Mouse (Mus musculus): ENCODE data around the gene Npr1. TPM values are rescaled to one million over a fixed set of nuclear protein-coding genes. Genes with fewer than 3 reads are reported as not detected.

Gene Npr1
- polyA plus RNA-seq, 1 experiment, result 0.22 TPM

- no peak overlapping the region for H3ac ChIP-seq (ENCODE audit: control insufficient read depth, insufficient read length)
- H3K4me3 ChIP-seq, result no peak overlapping the region
- peaks cover 19% of the 10 kb centered on the region for H3K79me2 ChIP-seq (ENCODE audit: control insufficient read depth, insufficient read depth)
- TF ChIP-seq POLR2AphosphoS2 (IDR thresholded peaks at IDR 0.05; ENCODE audit: insufficient read length, low read depth), result no peak
- TF ChIP-seq E2F4 (IDR thresholded peaks at IDR 0.05; ENCODE audit: insufficient read depth), result no peak
- no peak for TF ChIP-seq MYOD1 (IDR thresholded peaks at IDR 0.05; ENCODE audit: control insufficient read depth in 1 of 3, insufficient read length in 2 of 3, low read depth in 2 of 3)
- no peak for TF ChIP-seq MAX (IDR thresholded peaks at IDR 0.05; ENCODE audit: low read depth)
- TF ChIP-seq MYOG (IDR thresholded peaks at IDR 0.05; ENCODE audit: control insufficient read depth in 1 of 3, insufficient read depth in 1 of 3, insufficient read length in 2 of 3, low read depth in 2 of 3), result no peak
- TF ChIP-seq POLR2A (IDR thresholded peaks at IDR 0.05; ENCODE audit: insufficient read length, low read depth), result no peak
- TF ChIP-seq TCF3 (IDR thresholded peaks at IDR 0.05; ENCODE audit: insufficient read length, low read depth), result no peak
- peaks cover 5% of the 10 kb centered on the region for H3K36me3 ChIP-seq (ENCODE audit: control insufficient read depth, insufficient read depth)
- no peaks in the 10 kb centered on the region for H3K27me3 ChIP-seq (ENCODE audit: control insufficient read depth, insufficient read depth, insufficient read length)
- H3K4me2 ChIP-seq (ENCODE audit: low read depth), result no peak overlapping the region
Measured at GRCm38 (mm10) chr3:90512276-90512675, 46.6 kb upstream of the Npr1 start.

GRCm38 (mm10) chr3:90509747-90510123, 44.1 kb upstream of the Npr1 start:
- peaks cover 30% of the 10 kb centered on the region for H3K36me3 ChIP-seq (ENCODE audit: control insufficient read depth, insufficient read depth)
- H3K4me3 ChIP-seq, result peak overlapping the region; percentile 91
- no peaks in the 10 kb centered on the region for H3K27me3 ChIP-seq (ENCODE audit: control insufficient read depth, insufficient read depth, insufficient read length)
- peak overlapping the region; percentile 65 for H3ac ChIP-seq (ENCODE audit: control insufficient read depth, insufficient read length)
- peak overlapping the region; percentile 92 for H3K4me2 ChIP-seq (ENCODE audit: low read depth)
- TF ChIP-seq E2F4 (IDR thresholded peaks at IDR 0.05; ENCODE audit: insufficient read depth), result no peak
- TF ChIP-seq MYOG (IDR thresholded peaks at IDR 0.05; ENCODE audit: control insufficient read depth in 1 of 3, insufficient read depth in 1 of 3, insufficient read length in 2 of 3, low read depth in 2 of 3), result no peak
- TF ChIP-seq TCF3 (IDR thresholded peaks at IDR 0.05; ENCODE audit: insufficient read length, low read depth), result no peak
- TF ChIP-seq REST (IDR thresholded peaks at IDR 0.05; ENCODE audit: insufficient read depth, insufficient read length), result no peak
- TF ChIP-seq CEBPB (IDR thresholded peaks at IDR 0.05; ENCODE audit: insufficient read depth, poor library complexity, severe bottlenecking), result no peak
- TF ChIP-seq POLR2AphosphoS2 (IDR thresholded peaks at IDR 0.05; ENCODE audit: insufficient read length, low read depth), result no peak
- no peak for TF ChIP-seq USF1 (IDR thresholded peaks at IDR 0.05; ENCODE audit: low read depth)
- peaks cover 43% of the 10 kb centered on the region for H3K79me2 ChIP-seq (ENCODE audit: control insufficient read depth, insufficient read depth)

- H3K4me2 ChIP-seq (ENCODE audit: low read depth), result peak within 1 kb of the TSS; percentile 92
- H3ac ChIP-seq (ENCODE audit: control insufficient read depth, insufficient read length), result peak within 1 kb of the TSS; percentile 65
- peak within 1 kb of the TSS; percentile 91 for H3K4me3 ChIP-seq
- H3K79me2 ChIP-seq (ENCODE audit: control insufficient read depth, insufficient read depth), result peaks cover 49% of the 10 kb centered on the region
- TF ChIP-seq USF1 (IDR thresholded peaks at IDR 0.05; ENCODE audit: low read depth) (no peak), POLR2AphosphoS2 (IDR thresholded peaks at IDR 0.05; ENCODE audit: insufficient read length, low read depth) (peak; percentile 97), TCF3 (IDR thresholded peaks at IDR 0.05; ENCODE audit: insufficient read length, low read depth) (no peak), POLR2A (IDR thresholded peaks at IDR 0.05; ENCODE audit: insufficient read length, low read depth) (peak; percentile 76), E2F4 (IDR thresholded peaks at IDR 0.05; ENCODE audit: insufficient read depth) (peak; percentile 38), REST (IDR thresholded peaks at IDR 0.05; ENCODE audit: insufficient read depth, insufficient read length) (no peak), MYOG (IDR thresholded peaks at IDR 0.05; ENCODE audit: control insufficient read depth in 1 of 3, insufficient read depth in 1 of 3, insufficient read length in 2 of 3, low read depth in 2 of 3) (peak in 1 of 3 experiments; percentile 62), CEBPB (IDR thresholded peaks at IDR 0.05; ENCODE audit: insufficient read depth, poor library complexity, severe bottlenecking) (no peak), MAX (IDR thresholded peaks at IDR 0.05; ENCODE audit: low read depth) (no peak), TCF12 (IDR thresholded peaks at IDR 0.05; ENCODE audit: insufficient read depth, poor library complexity, severe bottlenecking) (no peak), MYOD1 (IDR thresholded peaks at IDR 0.05; ENCODE audit: control insufficient read depth in 1 of 3, insufficient read length in 2 of 3, low read depth in 2 of 3) (peak in 1 of 3 experiments; percentile 15), SRF (IDR thresholded peaks at IDR 0.05; ENCODE audit: control insufficient read depth, insufficient read length, low read depth) (peak; percentile 58)
- no peaks in the 10 kb centered on the region for H3K27me3 ChIP-seq (ENCODE audit: control insufficient read depth, insufficient read depth, insufficient read length)
- peaks cover 36% of the 10 kb centered on the region for H3K36me3 ChIP-seq (ENCODE audit: control insufficient read depth, insufficient read depth)
Measured at GRCm38 (mm10) chr3:90508950-90509746, 43.5 kb upstream of the Npr1 start, which contains the start of gene Chtop. Chtop (minus strand) TSS chr3:90509498.

- peak overlapping the region; percentile 91 for H3K4me3 ChIP-seq
- peaks cover 43% of the 10 kb centered on the region for H3K36me3 ChIP-seq (ENCODE audit: control insufficient read depth, insufficient read depth)
- H3K4me2 ChIP-seq (ENCODE audit: low read depth), result peak overlapping the region; percentile 89
- TF ChIP-seq CEBPB (IDR thresholded peaks at IDR 0.05; ENCODE audit: insufficient read depth, poor library complexity, severe bottlenecking) (no peak), POLR2A (IDR thresholded peaks at IDR 0.05; ENCODE audit: insufficient read length, low read depth) (no peak), TCF3 (IDR thresholded peaks at IDR 0.05; ENCODE audit: insufficient read length, low read depth) (no peak), TCF12 (IDR thresholded peaks at IDR 0.05; ENCODE audit: insufficient read depth, poor library complexity, severe bottlenecking) (no peak), MYOD1 (IDR thresholded peaks at IDR 0.05; ENCODE audit: control insufficient read depth in 1 of 3, insufficient read length in 2 of 3, low read depth in 2 of 3) (no peak), MAX (IDR thresholded peaks at IDR 0.05; ENCODE audit: low read depth) (no peak), USF1 (IDR thresholded peaks at IDR 0.05; ENCODE audit: low read depth) (no peak), E2F4 (IDR thresholded peaks at IDR 0.05; ENCODE audit: insufficient read depth) (no peak), SRF (IDR thresholded peaks at IDR 0.05; ENCODE audit: control insufficient read depth, insufficient read length, low read depth) (no peak), POLR2AphosphoS2 (IDR thresholded peaks at IDR 0.05; ENCODE audit: insufficient read length, low read depth) (no peak), REST (IDR thresholded peaks at IDR 0.05; ENCODE audit: insufficient read depth, insufficient read length) (no peak), MYOG (IDR thresholded peaks at IDR 0.05; ENCODE audit: control insufficient read depth in 1 of 3, insufficient read depth in 1 of 3, insufficient read length in 2 of 3, low read depth in 2 of 3) (no peak)
- H3K79me2 ChIP-seq (ENCODE audit: control insufficient read depth, insufficient read depth), result peaks cover 56% of the 10 kb centered on the region
- H3K27me3 ChIP-seq (ENCODE audit: control insufficient read depth, insufficient read depth, insufficient read length), result no peaks in the 10 kb centered on the region
- peak overlapping the region; percentile 65 for H3ac ChIP-seq (ENCODE audit: control insufficient read depth, insufficient read length)
Measured at GRCm38 (mm10) chr3:90508287-90508949, 42.8 kb upstream of the Npr1 start.

Measured in myocyte (in vitro differentiated cells).